Mouse (Mus musculus) cortical plate, adult 2 months (tissue): ENCODE data around the gene Sav1. TPM values are rescaled to one million over a fixed set of nuclear protein-coding genes. Genes with fewer than 3 reads are reported as not detected.

ENCODE experiments used
- H3K27ac ChIP-seq: fragments of 200-500 bp; 2 replicates; pipeline ENCODE4 v1.5.1; 2012; ENCODE audit warnings: low read length, control low read depth, inconsistent platforms; ENCODE audit not compliant: insufficient read depth
- H3K4me1 ChIP-seq: fragments of 200-500 bp; 2 replicates; pipeline ENCODE4 v1.6.1; 2011; ENCODE audit warnings: low read length; ENCODE audit not compliant: control insufficient read depth, insufficient read depth
- H3K4me3 ChIP-seq: fragments of 200-500 bp; 2 replicates; pipeline ENCODE4 v1.5.1; 2011; ENCODE audit warnings: mild to moderate bottlenecking, low read length, control low read depth; ENCODE audit not compliant: insufficient read depth
- CTCF ChIP-seq: fragments of 200-500 bp; IDR thresholded peaks from 2 replicates; pipeline ENCODE4 v1.5.1; 2011; ENCODE audit warnings: mild to moderate bottlenecking, control low read depth, low read length; ENCODE audit not compliant: insufficient read depth; ENCODE audit errors: extremely low read depth
- POLR2A ChIP-seq: fragments of 200-500 bp; IDR thresholded peaks from 2 replicates; pipeline ENCODE4 v1.6.1; 2011; ENCODE audit warnings: mild to moderate bottlenecking, low read length, control low read depth; ENCODE audit not compliant: insufficient read depth; ENCODE audit errors: extremely low read depth
- polyA plus RNA-seq: library from polyadenylated mRNA; depleted of rRNA; stranded (reverse); fragments of >200 nt; gene quantifications from 2 replicates; pipeline ENCODE4 v1.2.3, GENCODE M21; 2012; rRNA removed

The Sav1 gene
- polyA plus RNA-seq: 19.9 and 20.1 TPM in 2 replicates

- Histone ChIP-seq H3K27ac (peak within 1 kb of the TSS; percentile 82), H3K4me1 (peaks cover 2% of the 10 kb centered on the region; the same call in 1 of the 2 replicates), H3K4me3 (peak within 1 kb of the TSS; percentile 91)
- TF ChIP-seq CTCF (no peak), POLR2A (peak; percentile 66)
Measured at GRCm38 (mm10) chr12:69986786-69987497, at the start of gene Sav1. TSS of gene Sav1 (minus strand) at chr12:69987002.

- TF ChIP-seq CTCF (no peak), POLR2A (no peak)
- no peak overlapping the region for H3K27ac ChIP-seq
- H3K4me3 ChIP-seq: no peak overlapping the region
- no peaks in the 10 kb centered on the region for H3K4me1 ChIP-seq
Measured at GRCm38 (mm10) chr12:70026233-70026632, 39.4 kb upstream of the Sav1 start.

GRCm38 (mm10) chr12:70025431-70025830 lies 38.6 kb upstream of the Sav1 start:
- no peaks in the 10 kb centered on the region for H3K4me1 ChIP-seq
- H3K27ac ChIP-seq: no peak overlapping the region
- H3K4me3 ChIP-seq: no peak overlapping the region
- TF ChIP-seq CTCF (no peak), POLR2A (no peak)

GRCm38 (mm10) chr12:70023580-70023979 lies 36.8 kb upstream of the Sav1 start:
- Histone ChIP-seq H3K27ac (no peak overlapping the region), H3K4me3 (no peak overlapping the region), H3K4me1 (no peaks in the 10 kb centered on the region)
- no peak for TF ChIP-seq CTCF
- TF ChIP-seq POLR2A: no peak

GRCm38 (mm10) chr12:70018153-70018552 lies 31.4 kb upstream of the Sav1 start:
- no peaks in the 10 kb centered on the region for H3K4me1 ChIP-seq
- no peak overlapping the region for H3K27ac ChIP-seq
- H3K4me3 ChIP-seq: no peak overlapping the region
- TF ChIP-seq CTCF (no peak), POLR2A (no peak)

GRCm38 (mm10) chr12:70015936-70016335 lies 29.1 kb upstream of the Sav1 start:
- Histone ChIP-seq H3K27ac (0 out of 2 replicates have a peak overlapping the region, but pooled peaks have one; percentile 42), H3K4me3 (no peak overlapping the region), H3K4me1 (no peaks in the 10 kb centered on the region)
- no peak for TF ChIP-seq POLR2A
- TF ChIP-seq CTCF: no peak

- TF ChIP-seq POLR2A: no peak
- TF ChIP-seq CTCF: no peak
- H3K4me3 ChIP-seq: no peak overlapping the region
- no peaks in the 10 kb centered on the region for H3K4me1 ChIP-seq
- H3K27ac ChIP-seq: no peak overlapping the region
Measured at GRCm38 (mm10) chr12:70011681-70012080, 24.9 kb upstream of the Sav1 start.

DNA sequence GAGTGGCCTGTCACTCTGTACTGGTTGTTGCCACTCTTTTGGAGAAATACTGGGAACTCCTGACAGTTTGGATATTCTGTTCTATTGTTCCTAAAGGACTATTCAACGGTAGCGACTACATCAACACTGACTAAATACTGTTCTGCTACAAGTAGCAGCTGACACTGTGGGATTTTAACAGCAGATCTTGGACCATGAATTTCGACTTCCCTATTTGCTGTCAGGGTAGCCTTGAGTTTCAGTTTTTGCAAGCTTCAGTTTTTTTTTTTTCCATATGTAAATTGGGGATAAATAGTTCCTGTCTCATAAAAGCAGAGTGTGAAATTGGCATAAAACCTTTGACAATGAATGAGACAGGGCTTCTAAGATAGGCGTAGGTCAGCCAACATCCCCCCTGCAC lies 23.6 kb upstream of the Sav1 start:
- no peaks in the 10 kb centered on the region for H3K4me1 ChIP-seq
- H3K4me3 ChIP-seq: no peak overlapping the region
- TF ChIP-seq CTCF (no peak), POLR2A (no peak)
- no peak overlapping the region for H3K27ac ChIP-seq

- no peaks in the 10 kb centered on the region for H3K4me1 ChIP-seq
- H3K27ac ChIP-seq: no peak overlapping the region
- no peak for TF ChIP-seq POLR2A
- no peak for TF ChIP-seq CTCF
- H3K4me3 ChIP-seq: no peak overlapping the region
Measured at GRCm38 (mm10) chr12:70005103-70005502, 18.3 kb upstream of the Sav1 start.
